Mouse (Mus musculus): ENCODE data around the gene Myo1c. TPM values are rescaled to one million over a fixed set of nuclear protein-coding genes. Genes with fewer than 3 reads are reported as not detected.
A peak's percentile ranks its signal among the peaks of the same experiment; 100 is the strongest.

Myo1c gene
- polyA plus RNA-seq, 1 experiment from 2014 or later: 16.1 TPM

GRCm38 (mm10) chr11:75713949-75714348 is 63.6 kb downstream of the Myo1c start:
- DNase-seq (ENCODE audit: low spot score): peak; percentile 54

DNA sequence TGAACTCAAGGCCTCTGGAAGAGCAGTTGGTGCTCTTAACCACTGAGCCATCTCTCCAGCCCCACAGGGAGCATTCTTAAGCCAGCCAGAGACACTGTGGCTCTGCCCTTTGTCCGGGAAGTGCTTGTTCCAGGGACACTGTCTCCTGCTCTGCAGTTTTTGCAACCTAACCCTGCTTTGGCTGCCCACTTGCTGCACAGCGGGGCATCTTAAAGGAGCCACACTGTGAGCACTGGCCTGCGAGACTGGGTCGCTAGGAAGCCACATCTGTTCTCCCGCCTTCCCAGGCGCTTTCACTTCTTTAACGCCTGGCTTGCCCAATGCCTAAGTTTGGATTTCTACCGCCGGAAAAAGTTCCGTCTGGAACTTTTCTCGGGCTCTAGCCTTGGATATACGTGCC is 65.3 kb downstream of the Myo1c start:
- DNase-seq (ENCODE audit: low spot score): no peak

- DNase-seq (ENCODE audit: low spot score): no peak
Observed at GRCm38 (mm10) chr11:75716661-75717325, 66.5 kb downstream of the Myo1c start.

GRCm38 (mm10) chr11:75722339-75722738 is 72.0 kb downstream of the Myo1c start:
- no peak for DNase-seq (ENCODE audit: low spot score)

Other genes starting within 250 kb of the Myo1c start
- gene Serpinf1, start 227.8 kb upstream of the Myo1c start, polyA plus RNA-seq (2015; fragmentation: Nextera tagmentation; extraction: Ambion mirVana): 44.9 and 47.7 TPM in 2 replicates
- 0.10 TPM in 1 of 2 replicates, not detected in the other for gene Serpinf2, start 210.9 kb upstream of the Myo1c start, polyA plus RNA-seq (2015; fragmentation: Nextera tagmentation; extraction: Ambion mirVana)
- 5.7 and 5.9 TPM in 2 replicates for gene Wdr81, start 195.8 kb upstream of the Myo1c start, polyA plus RNA-seq (2015; fragmentation: Nextera tagmentation; extraction: Ambion mirVana)
- 9.7 and 13.8 TPM in 2 replicates for gene Tlcd2, start 188.8 kb upstream of the Myo1c start, polyA plus RNA-seq (2015; fragmentation: Nextera tagmentation; extraction: Ambion mirVana)
- gene Prpf8, start 163.7 kb upstream of the Myo1c start, polyA plus RNA-seq (2015; fragmentation: Nextera tagmentation; extraction: Ambion mirVana): 39.2 and 40.0 TPM in 2 replicates
- gene Rilp, start 140.4 kb upstream of the Myo1c start, polyA plus RNA-seq (2015; fragmentation: Nextera tagmentation; extraction: Ambion mirVana): 0.90 and 1.1 TPM in 2 replicates
- gene Scarf1, start 137.0 kb upstream of the Myo1c start, polyA plus RNA-seq (2015; fragmentation: Nextera tagmentation; extraction: Ambion mirVana): 2.4 and 2.7 TPM in 2 replicates
- 33.2 and 33.6 TPM in 2 replicates for gene Slc43a2, start 118.8 kb upstream of the Myo1c start, polyA plus RNA-seq (2015; fragmentation: Nextera tagmentation; extraction: Ambion mirVana)
- gene Pitpna, start 62.4 kb upstream of the Myo1c start, polyA plus RNA-seq (2015; fragmentation: Nextera tagmentation; extraction: Ambion mirVana): 103 and 112 TPM in 2 replicates
- gene Inpp5k, start 19.5 kb upstream of the Myo1c start, polyA plus RNA-seq (2015; fragmentation: Nextera tagmentation; extraction: Ambion mirVana): 56.9 and 63.9 TPM in 2 replicates
- 58.0 and 64.6 TPM in 2 replicates for gene Crk, start 28.8 kb downstream of the Myo1c start, polyA plus RNA-seq (2015; fragmentation: Nextera tagmentation; extraction: Ambion mirVana)
- 669 and 689 TPM in 2 replicates for gene Ywhae, start 82.4 kb downstream of the Myo1c start, polyA plus RNA-seq (2015; fragmentation: Nextera tagmentation; extraction: Ambion mirVana)
- 0.33 TPM in 2 replicates for gene Doc2b, start 145.5 kb downstream of the Myo1c start, polyA plus RNA-seq (2015; fragmentation: Nextera tagmentation; extraction: Ambion mirVana)